Mouse (Mus musculus) liver, embryonic 14.5 days (tissue): Measurements from ENCODE around the gene Ninl. TPM values are rescaled to one million over a fixed set of nuclear protein-coding genes. Genes with fewer than 3 reads are reported as not detected.
"Not testable (repeated sequence)": the region's sequence is repeated elsewhere in the genome, so short reads cannot be mapped to it uniquely, and the experiment has no call there.

Source experiments
- ATAC-seq: fragments of 200-750 bp; cut with Nextera tagmentation; 2 replicates; pipeline ENCODE4 v1.8.0; 2017; ENCODE audit warnings: moderate number of reproducible peaks, mild to moderate bottlenecking, moderate library complexity; ENCODE audit not compliant: insufficient read depth
- DNase-seq, 3 experiments: peaks; one replicate each; pipeline ENCODE4 v3.0.0-alpha.2; 2012 to 2013; ENCODE audit warnings: low read depth in 3 of 3, low spot score in 3 of 3
- H3K27ac ChIP-seq: fragments of 300-500 bp; sonication (generic); 2 replicates; pipeline ENCODE4 v1.5.1; 2014; ENCODE audit warnings: moderate library complexity, mild to moderate bottlenecking, control low read depth, inconsistent platforms
- H3K27me3 ChIP-seq: fragments of 300-500 bp; sonication (generic); 2 replicates; pipeline ENCODE4 v1.6.1; 2014; ENCODE audit warnings: mild to moderate bottlenecking, low read length, moderate library complexity; ENCODE audit not compliant: control insufficient read depth, insufficient read depth
- H3K36me3 ChIP-seq: fragments of 300-500 bp; sonication (generic); replicated peaks from 2 replicates; pipeline ENCODE4 v1.6.1; 2014; ENCODE audit warnings: low read depth; ENCODE audit not compliant: control insufficient read depth, insufficient read depth
- H3K4me1 ChIP-seq, 2 experiments: fragments of 200-500 bp in 1 of 2; fragments of 300-500 bp in 1 of 2; sonication (generic) in 1 of 2; replicated peaks; 2 replicates each; pipeline ENCODE4 v1.6.1; 2012 to 2014; ENCODE audit warnings: antibody characterized with exemption in 1 of 2, inconsistent platforms in 1 of 2, low read length in 1 of 2; ENCODE audit not compliant: control insufficient read depth in 2 of 2, insufficient read depth in 2 of 2
- H3K4me2 ChIP-seq: fragments of 300-500 bp; sonication (generic); 2 replicates; pipeline ENCODE4 v1.6.1; 2014; ENCODE audit warnings: low read depth, mild to moderate bottlenecking, control low read depth, moderate library complexity
- H3K4me3 ChIP-seq, 2 experiments: fragments of 200-500 bp in 1 of 2; fragments of 300-500 bp in 1 of 2; sonication (generic) in 1 of 2; 2 replicates each; pipeline ENCODE4 v1.5.1; 2012 to 2014; ENCODE audit warnings: low read depth in 2 of 2, low read length in 2 of 2, mild to moderate bottlenecking in 2 of 2, control low read depth in 1 of 2, inconsistent platforms in 1 of 2, moderate library complexity in 1 of 2; ENCODE audit not compliant: insufficient read depth in 1 of 2
- H3K9ac ChIP-seq: fragments of 300-500 bp; sonication (generic); replicated peaks from 2 replicates; pipeline ENCODE4 v1.6.1; 2014; ENCODE audit warnings: mild to moderate bottlenecking, control low read depth, moderate library complexity
- H3K9me3 ChIP-seq: fragments of 300-500 bp; sonication (generic); 2 replicates; pipeline ENCODE4 v1.6.1; 2016; ENCODE audit warnings: low read length, mixed read lengths; ENCODE audit not compliant: control insufficient read depth
- CTCF ChIP-seq: IDR thresholded peaks from 2 replicates; pipeline ENCODE4 v1.5.1; 2016; ENCODE audit warnings: antibody characterized with exemption, low read depth, control low read depth
- EP300 ChIP-seq: IDR thresholded peaks from 2 replicates; pipeline ENCODE4 v1.6.1; 2016; ENCODE audit warnings: antibody characterized with exemption, low read depth
- WGBS: fragments of 180-500 bp; shearing (Covaris S2); extraction: QIAGEN DNeasy Blood & Tissue Kit; methylation state at CpG from one replicate; pipeline ENCODE4 v1.1.7; 2014; ENCODE audit not compliant: insufficient replicate concordance; 5-methylcytosine and 5-hydroxymethylcytosine counted together
- polyA plus RNA-seq, 2 experiments: library from polyadenylated mRNA; depleted of rRNA in 1 of 2; stranded (reverse) in 1 of 2; unstranded in 1 of 2; fragments of >200 nt; fragmentation: Nextera tagmentation in 1 of 2; extraction: Ambion mirVana in 1 of 2; gene quantifications; 2 replicates each; pipeline versions ENCODE4 v1.2.1 to v1.2.3; 2012 to 2014

Ninl gene
- polyA plus RNA-seq, 2 experiments, result 7.0 to 17.3 TPM

- TF ChIP-seq EP300, result no peak
- TF ChIP-seq CTCF, result no peak
- Histone ChIP-seq H3K4me1 (no peaks in the 10 kb centered on the region), H3K27me3 (no peaks in the 10 kb centered on the region), H3K9me3 (no peaks in the 10 kb centered on the region), H3K4me2 (no peak overlapping the region), H3K9ac (no peak overlapping the region), H3K4me3 (no peak overlapping the region), H3K36me3 (peaks cover 8% of the 10 kb centered on the region), H3K27ac (no peak overlapping the region)
- DNase-seq, result no peak
- no peak for ATAC-seq
- WGBS, result 78% methylated on average over 3 of the region's 3 CpGs
Observed at GRCm38 (mm10) chr2:150949652-150950051, 89.5 kb downstream of the Ninl start.

- TF ChIP-seq EP300, result no peak
- no peaks in the 10 kb centered on the region for H3K27me3 ChIP-seq
- H3K9me3 ChIP-seq, result no peaks in the 10 kb centered on the region
- H3K36me3 ChIP-seq, result peaks cover 10% of the 10 kb centered on the region
- H3K4me2 ChIP-seq, result no peak overlapping the region
- no peak overlapping the region for H3K9ac ChIP-seq
- 80% methylated on average over 5 of the region's 5 CpGs for WGBS
- DNase-seq (no peak), ATAC-seq (no peak)
- H3K27ac ChIP-seq, result no peak overlapping the region
- H3K4me1 ChIP-seq, result no peaks in the 10 kb centered on the region
- H3K4me3 ChIP-seq, result no peak overlapping the region
Observed at GRCm38 (mm10) chr2:150948786-150949185, 90.4 kb downstream of the Ninl start.

- not testable (repeated sequence) for H3K27me3 ChIP-seq, H3K9me3 ChIP-seq, H3K4me1 ChIP-seq, DNase-seq, H3K9ac ChIP-seq, H3K36me3 ChIP-seq, ATAC-seq, H3K4me3 ChIP-seq, H3K4me2 ChIP-seq, H3K27ac ChIP-seq
- 85% methylated on average over 12 of the region's 12 CpGs for WGBS
Observed at GRCm38 (mm10) chr2:150947880-150948611, 91.1 kb downstream of the Ninl start.

GRCm38 (mm10) chr2:150947341-150947740 is 91.8 kb downstream of the Ninl start:
- not testable (repeated sequence) for DNase-seq, H3K27me3 ChIP-seq, H3K4me3 ChIP-seq, H3K36me3 ChIP-seq, H3K4me1 ChIP-seq, H3K4me2 ChIP-seq, H3K9me3 ChIP-seq, ATAC-seq, H3K9ac ChIP-seq, H3K27ac ChIP-seq
- WGBS, result 89% methylated on average over 5 of the region's 5 CpGs

GRCm38 (mm10) chr2:150944017-150944416 is 95.2 kb downstream of the Ninl start:
- TF ChIP-seq EP300, result no peak
- no peak for TF ChIP-seq CTCF
- Histone ChIP-seq H3K4me1 (no peaks in the 10 kb centered on the region), H3K27ac (no peak overlapping the region), H3K4me3 (no peak overlapping the region), H3K4me2 (no peak overlapping the region), H3K27me3 (no peaks in the 10 kb centered on the region), H3K9ac (no peak overlapping the region), H3K9me3 (no peaks in the 10 kb centered on the region), H3K36me3 (peaks cover 10% of the 10 kb centered on the region)
- ATAC-seq (no peak), DNase-seq (no peak)
- 81% methylated on average over 5 of the region's 5 CpGs for WGBS
